Mouse (Mus musculus) heart, adult 2 months (tissue): ENCODE measurements around the gene AI661453.

Experiments used
- CTCF ChIP-seq: fragments of 200-600 bp; IDR thresholded peaks from 2 replicates; pipeline ENCODE4 v1.8.1; 2022; ENCODE audit warnings: antibody characterized with exemption, mild to moderate bottlenecking, moderate library complexity
- POLR2A ChIP-seq: fragments of 200-500 bp; IDR thresholded peaks from 2 replicates; pipeline ENCODE4 v1.6.1; 2011; ENCODE audit warnings: mild to moderate bottlenecking, low read depth, low read length, control low read depth; ENCODE audit not compliant: insufficient read depth

- TF ChIP-seq POLR2A (no peak), CTCF (no peak)
Measured at GRCm38 (mm10) chr17:47407717-47408557, 28.5 kb upstream of the AI661453 start.
